Mouse (Mus musculus) layer of hippocampus, postnatal 14 days (tissue): Measurements from ENCODE around the gene Nudt4. TPM values are rescaled to one million over a fixed set of nuclear protein-coding genes. Genes with fewer than 3 reads are reported as not detected.
"Not testable (repeated sequence)": the region's sequence is repeated elsewhere in the genome, so short reads cannot be mapped to it uniquely, and the experiment has no call there.

Source experiments
- DNase-seq, 2 experiments: peaks; one replicate each; pipeline ENCODE4 v3.0.0; 2021 to 2022; ENCODE audit warnings: low spot score in 2 of 2, mixed read lengths in 1 of 2
- total RNA-seq, 2 experiments: library from RNA; stranded (reverse); gene quantifications; 2 replicates each; pipeline ENCODE4 v1.2.3; 2021

Nudt4 gene
- total RNA-seq, 2 experiments from 2014 or later, result 86.1 to 89.8 TPM

DNA sequence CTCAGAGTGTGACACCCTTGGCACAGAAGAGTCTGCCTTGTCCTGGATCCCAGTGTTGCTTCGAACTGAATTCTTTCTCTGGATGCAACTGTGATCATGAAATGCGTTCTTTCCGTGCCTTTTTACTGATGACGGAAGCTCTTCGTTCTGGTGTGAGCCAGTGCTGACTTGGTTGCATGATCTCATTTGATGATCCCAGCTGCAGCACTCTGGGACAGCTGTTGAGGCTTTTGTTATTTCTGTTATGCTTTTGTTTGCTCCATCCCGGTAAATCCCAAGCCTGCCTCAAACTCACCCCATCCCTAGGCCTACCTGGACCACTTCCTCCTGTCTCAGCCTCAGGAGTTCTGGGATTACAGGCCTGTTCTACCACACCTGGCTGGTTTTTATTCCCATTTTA, 4.1 kb upstream of the Nudt4 start:
- DNase-seq, result no peak

DNA sequence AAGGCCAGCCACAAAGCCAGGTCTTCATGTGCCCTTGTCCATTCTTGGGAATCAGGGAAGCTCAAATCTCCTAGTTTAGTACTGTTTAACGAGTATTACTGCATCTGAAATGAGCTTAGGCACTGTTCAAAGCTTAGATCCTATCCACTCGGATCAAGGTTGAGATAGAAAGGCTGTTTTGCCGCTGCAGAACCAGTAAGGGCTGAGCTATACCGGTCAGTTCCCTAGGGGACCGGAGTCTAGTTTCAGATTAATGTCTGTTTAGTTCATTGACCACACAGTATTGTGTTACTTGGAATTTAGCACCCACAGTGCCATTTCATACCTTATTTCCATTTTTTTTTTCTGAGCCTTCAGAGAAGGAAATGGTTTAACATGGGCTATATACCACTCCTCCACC, 3.6 kb upstream of the Nudt4 start:
- DNase-seq, result no peak

DNA sequence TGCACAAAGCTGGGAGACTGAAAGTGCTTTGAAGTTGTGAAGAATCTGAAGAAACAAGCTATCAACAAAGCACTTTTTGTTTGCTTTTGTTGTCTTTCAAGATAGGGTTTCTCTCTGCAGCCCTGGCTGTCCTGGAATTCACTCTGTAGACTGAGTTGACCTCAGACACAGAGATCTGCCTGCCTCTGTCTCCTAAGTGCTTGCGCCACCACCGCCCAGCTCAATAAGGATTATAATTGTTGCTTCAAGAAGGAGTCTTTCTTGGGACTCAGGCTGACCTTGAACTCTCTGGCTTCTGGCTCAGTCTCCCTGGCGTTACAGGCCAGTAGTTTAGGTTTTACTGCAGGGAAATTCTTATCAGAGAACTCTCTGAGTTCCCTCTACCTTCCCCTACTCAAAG, 2.8 kb upstream of the Nudt4 start:
- no peak for DNase-seq

DNA sequence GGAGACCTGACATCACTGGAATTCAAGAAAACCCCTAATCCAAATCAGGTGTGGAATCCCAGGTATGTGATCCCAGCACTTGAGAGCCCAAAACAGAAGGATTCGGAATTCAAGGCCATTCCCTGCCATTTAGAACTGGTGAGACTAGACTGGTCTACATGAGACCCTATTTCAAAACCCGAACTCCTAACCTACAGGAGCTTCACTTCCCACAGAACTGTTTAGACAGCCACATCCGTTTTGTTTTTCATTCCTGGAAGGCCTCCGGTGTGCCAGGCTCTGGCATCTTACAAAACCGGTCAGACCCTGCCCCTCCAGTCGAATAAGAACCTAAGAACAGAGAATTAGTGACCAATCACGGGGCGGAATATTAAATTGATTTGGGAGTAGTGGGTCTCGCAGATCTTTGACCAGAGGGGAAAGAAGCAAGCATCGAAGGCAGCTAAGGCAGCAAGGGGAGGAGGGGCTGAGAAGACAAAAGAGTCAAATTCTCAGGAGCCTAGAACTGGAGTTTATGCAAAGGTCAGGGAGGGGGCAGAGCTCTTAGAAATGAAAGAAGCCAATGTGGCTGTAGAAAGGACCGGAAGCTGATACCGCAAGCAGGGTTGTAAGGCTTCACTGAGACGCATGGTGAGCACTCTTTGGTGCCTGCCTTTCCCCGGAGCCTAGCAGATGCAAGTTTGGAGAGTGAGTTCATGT, 1.4 kb upstream of the Nudt4 start:
- DNase-seq, result no peak

DNA sequence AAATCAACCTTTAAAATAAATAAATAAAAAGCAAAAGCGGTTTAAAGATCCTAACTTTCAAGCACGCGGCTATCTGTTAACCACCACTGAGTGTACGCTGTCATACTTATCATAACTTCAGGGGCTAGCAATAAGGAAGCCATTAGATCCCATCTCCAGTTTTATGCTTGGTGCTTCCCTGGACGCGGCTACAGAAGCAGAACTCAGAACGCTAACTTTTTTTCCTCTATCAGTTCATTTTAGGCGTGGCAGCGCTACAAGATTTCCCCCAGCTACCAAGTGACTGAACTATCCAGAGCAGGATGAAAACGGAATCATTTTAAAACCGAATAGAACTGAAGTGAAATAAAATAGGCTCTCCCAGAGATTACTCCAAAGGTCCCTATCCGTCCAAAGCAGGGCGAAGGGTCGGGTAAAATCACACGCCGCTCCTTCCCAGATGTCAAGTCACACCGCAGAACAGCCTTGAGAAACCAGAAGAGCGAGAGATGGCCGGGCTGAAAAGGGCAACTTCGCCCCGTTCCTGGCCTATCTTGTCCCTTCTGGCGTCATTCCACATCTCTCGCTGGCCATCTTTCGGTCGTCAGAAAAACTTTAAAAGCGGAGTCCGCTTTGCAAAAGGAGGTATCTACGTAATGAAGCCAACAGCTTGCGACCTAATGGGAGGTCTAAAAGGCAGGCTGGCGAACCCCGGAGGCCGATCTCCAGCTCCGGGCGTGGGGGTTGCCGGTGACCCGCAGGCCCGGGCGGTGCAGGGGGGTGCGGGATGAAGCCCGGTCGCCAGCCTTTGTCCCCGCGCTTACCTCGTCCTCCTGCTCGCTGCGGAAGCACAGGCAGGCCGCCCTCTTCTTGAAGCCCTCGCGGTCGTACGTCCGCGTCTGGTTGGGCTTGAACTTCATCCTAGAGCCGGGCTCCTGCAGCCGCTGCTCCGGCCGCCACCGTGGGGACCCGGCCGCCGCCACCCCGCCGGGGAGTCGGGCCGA, 796 bp downstream of the Nudt4 start:
- peak in 1 of 2 experiments; percentile 48 for DNase-seq

DNA sequence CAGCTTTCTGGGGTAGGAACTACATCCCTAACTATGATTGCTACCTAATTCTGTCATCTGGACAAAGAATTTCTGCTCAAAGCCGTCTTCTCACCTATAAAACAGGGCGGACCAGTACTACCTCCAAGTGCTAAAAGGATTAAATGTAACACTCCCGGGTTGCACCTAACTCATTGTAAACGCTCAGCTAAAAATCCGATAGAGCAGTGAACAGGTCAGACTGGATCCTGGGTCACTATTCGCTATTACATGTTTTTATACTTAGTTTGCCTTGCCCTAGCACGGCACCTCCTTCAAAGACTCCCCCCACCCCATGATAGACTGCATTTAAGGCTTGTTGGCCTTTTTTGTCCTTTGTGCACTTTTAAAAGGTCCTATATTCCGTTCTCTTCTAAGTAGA, 1.6 kb downstream of the Nudt4 start:
- no peak for DNase-seq

DNA sequence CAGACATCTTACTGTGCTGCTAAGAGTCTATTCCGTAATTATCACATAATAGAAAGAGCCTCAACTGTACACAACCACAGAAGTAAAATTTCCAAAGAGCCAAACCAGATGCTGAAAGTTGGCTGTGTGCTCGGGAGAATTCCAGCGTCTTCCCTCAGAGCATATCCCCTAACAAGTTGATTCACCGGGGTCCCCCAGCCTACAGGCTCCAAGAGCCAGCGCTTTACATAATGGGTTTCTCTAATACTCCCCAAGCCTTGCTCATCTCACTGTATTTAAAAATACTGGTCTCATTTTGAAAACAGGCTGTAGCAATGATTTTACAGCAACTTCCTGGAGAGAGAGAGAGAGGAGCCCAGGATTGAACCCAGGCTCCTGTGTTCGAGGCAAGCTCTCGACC, 2.3 kb downstream of the Nudt4 start:
- no peak for DNase-seq

DNA sequence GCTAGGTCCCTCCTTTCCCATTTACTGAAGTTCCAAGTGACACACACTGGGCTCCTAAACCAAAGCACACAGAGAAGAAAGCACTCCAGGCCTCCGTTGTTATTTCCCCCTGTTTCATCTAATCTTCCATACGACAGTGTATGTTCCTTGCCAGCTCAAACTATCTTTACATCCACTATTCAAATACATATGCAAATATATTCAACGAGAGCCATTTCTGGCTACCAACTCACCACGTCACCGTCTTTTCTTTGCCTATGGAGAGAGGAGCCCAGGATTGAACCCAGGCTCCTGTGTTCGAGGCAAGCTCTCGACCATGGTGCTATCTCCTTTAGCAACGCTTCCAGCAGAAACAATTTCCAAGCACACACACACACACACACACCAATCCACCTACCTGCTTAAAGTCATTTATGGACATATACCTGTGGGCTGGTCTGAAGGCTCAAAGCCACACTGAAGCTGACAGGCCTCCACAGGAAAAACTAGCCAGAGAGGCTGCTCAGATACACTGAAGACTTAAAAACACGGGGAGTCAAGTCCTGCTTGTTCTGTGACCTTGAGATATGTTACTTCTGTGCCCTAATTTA, 3.5 kb downstream of the Nudt4 start:
- no peak for DNase-seq

DNA sequence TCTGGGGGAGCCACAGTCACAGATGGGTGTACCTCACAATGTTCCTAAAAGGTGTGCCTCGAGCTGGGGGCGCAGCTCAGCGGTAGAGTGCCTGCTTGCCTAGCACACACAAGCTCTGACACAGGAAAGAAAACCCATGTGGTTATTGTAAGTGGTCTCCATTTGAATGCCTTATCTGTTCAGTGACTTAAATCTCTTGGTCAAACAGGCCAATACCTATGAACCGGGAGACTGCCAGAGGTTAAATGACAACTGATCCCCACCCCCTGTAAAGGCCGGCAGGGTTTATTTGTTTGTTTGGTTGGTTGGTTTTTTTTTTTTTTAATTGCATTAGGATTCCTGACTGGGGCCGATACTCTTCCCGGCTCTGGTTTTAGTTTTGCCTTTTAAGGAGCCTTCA, 4.5 kb downstream of the Nudt4 start:
- DNase-seq, result no peak

DNA sequence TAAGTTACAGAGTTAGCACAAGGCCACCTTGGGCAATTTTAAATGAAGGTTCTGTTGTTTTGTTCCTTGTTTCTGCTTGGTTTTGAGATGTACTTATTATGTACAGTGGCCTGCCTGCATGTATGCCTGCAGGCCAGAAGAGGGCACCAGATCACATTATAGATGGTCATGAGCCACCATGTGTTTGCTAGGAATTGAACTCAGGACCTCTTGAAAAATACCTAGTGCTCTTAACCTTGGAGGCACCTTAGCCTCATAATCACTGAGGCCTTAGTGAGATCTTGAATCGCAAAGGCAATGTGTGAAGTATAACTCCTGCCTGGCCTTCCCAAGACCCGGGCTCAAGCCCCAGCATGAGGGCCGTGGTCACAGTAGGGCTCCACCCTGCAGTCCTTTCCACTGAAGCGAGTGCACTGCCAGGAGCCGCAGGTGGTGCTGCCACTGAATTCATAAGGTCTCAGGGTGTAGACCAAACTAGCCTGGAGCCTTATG, 6.6 kb downstream of the Nudt4 start:
- no peak for DNase-seq

DNA sequence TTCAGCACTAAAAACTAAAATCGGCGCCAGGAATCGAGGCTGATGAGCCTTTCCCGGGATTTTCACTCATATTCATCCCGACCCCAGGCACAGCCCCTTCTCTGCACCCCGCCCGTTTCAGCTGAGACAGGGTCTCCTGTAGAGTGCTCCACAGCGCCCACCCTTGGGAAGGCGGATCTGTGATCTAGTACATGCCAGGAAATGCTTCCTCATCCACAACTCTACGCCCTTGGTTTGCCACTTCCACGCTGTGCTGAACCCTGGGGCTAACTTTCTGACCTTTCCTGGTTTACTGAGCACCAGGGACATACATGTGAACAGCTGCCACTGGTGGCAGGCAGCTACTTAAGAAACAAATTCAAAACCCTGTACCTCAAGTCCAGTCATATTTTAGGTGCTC, 8.1 kb downstream of the Nudt4 start:
- no peak for DNase-seq

DNA sequence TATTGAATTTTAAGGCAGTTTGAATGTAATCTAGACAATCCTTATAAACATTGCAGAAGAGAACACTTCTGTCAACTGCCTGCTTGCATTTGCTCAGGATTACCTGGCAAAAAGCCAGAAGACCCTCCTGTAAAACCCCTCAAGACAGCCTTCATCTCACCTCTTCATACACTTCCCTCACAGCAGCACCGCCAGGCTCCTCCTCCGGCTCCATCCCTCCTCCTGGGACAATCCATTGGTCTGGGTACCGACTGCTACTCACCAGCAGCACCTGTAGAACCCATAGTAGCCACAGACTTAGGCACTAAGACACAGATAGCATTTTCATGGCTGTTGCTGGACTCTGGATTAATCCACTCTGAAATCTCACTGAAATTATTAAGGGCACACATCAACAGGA, 11.6 kb downstream of the Nudt4 start:
- no peak for DNase-seq

DNA sequence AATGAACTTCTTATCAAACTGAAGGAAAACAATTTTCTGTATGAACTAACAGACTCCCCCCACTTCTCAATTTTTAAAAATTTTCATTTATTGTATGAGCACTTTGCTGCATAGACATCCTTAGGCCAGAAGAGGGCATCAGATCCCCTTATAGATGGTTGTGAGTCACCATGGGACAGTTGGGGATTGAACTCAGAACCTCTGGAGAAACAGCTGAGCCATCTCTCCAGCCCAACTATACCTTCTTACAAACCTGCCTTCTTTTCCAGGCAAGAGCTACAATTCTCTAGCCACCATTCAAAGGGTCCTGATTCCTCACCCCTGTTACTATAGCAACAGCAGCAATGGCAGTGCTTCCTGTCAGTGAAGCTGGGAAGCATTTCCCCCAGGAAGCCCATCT, 12.2 kb downstream of the Nudt4 start:
- DNase-seq, result no peak

DNA sequence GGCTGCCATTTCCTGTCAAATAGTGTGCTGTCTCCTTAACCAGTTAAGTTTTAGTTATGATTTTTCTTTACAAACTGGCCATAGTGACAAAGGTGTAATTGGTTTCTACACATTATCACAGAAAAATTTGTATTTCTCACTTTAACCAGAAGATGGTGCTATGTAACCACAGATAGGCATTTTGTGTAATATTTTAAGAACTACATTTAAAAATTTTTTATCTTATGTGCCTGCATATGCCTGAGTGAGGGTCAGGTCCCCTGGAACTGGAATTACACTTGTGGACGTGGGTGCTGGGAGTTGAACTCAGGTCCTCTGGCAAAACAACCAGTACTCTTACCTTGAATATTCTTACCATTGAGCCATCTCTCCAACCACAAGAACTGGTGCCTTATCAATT, 13.4 kb downstream of the Nudt4 start:
- no peak for DNase-seq

DNA sequence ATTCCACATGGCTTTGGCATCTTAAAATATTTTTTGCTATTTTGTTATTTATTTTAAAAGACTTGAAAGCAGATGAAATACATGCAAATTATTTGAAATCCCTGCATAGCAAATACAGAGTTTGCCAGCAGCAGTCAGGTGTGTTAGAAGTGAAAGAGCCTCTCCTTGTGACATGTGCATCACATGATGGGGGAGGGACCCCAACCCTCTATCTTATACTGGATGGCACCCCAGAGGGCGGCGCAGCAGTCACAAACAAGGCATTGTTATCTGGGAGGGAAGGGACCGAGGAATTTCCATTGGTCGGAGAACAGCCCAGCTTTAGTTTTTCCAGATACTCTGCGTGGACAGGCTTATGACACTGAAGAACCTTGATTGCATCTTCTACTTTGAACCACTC, 14.9 kb downstream of the Nudt4 start:
- not testable (repeated sequence) for DNase-seq

DNA sequence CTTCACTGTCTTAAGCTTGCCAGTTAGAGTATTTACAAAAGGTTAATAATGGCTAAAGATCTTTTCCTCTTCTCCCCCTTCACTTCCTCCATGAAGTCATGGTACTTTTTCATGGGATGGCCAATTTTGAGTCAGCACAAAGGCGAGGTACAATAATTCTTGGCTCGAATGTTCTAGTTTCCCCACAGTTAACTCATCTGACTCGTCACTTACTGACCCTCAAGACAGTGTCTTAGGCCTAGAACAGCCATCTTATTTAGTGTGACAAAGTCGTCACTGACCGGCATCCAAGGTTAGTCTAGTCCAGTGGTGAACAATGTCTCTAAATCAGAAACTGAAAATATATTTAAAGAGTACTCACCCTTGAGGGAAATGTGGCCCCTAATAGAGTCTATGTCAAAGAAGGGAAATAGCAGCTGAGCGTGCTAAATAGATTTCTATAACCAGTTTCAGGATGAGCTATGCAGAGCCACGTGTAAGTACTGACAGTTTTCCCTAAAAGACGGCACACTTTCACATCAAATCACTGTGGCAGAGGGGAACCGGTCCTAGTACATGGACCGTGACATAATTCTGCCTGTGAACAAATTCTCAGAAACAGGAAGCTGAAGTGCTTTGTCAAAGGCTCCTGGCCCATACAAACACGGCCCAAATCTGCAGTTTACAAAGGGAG, 15.7 kb downstream of the Nudt4 start:
- DNase-seq, result no peak

DNA sequence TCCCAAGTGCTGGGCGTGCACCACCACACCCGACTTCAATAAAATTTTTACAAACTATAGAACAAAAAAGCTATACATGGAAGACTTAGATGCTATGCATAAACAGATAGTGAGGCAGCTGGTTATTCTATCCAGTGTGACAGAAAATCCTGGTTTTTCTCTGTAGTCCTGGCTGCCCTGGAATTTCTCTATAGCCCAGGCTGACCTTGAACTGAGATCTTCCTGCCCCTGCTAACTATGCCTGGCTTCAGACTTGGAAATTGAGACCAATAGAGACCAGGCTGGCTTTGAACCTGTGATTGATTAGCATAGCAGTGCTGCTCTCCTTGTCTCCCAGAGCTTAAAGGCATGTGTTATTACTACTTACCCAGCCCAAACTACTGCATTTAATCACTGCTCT, 17.8 kb downstream of the Nudt4 start:
- DNase-seq, result no peak

DNA sequence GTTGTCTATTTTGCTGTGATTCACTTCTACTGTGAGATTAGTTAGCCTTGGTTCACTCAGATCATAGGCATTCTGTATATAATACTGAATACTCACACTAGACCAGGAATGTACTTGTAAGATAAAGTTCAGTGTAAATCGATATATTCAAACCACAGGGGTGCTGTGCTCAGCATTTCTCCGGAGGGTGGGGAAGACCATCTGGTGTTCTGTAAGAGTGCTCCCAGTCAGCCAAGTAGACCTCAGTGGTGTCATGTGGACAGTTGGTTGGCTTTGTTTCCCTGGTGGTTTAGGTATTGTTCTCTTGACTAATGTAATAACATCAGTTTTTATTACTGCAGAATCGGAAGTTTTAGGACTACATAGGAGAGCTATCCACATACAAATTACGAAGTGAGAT, 18.9 kb downstream of the Nudt4 start:
- DNase-seq, result no peak

DNA sequence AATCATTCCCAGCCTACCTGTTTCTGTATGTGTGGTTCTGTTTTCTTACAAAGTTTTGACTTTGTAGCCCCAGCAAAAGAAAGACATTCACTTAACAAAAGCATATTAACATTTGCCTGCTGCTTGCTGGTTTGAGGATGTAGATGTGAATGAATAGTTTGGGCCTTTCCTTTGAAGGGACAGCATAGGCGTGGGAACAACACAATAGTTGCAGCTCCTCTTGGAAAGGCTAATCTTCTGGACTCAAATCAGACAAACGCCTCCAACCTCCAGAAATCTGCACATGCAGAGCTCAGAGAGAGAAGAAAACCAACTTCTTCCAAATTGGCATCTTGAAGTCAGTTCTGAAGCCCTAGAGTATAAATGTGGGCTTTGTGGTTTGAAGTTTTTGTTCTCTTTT, 19.3 kb downstream of the Nudt4 start:
- DNase-seq, result no peak

DNA sequence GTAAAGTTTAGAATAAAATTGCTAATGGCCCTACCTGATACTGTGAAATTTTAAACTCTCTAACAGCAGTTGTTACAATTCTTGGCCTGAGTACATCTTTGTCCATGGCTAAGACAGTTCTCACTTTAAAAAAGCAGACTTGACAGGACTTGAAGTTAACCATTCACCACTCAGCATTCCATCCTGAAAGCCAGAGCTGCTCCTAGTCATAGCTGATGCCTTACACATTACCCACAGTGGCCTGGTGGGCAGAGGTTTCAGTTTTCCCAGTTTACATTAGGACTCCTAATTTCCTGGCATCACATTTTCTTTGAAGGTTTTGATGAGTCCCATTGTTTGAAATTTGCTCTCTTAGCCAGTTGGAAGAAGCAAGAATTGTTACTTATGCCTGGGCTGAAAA, 19.9 kb downstream of the Nudt4 start:
- no peak for DNase-seq

DNA sequence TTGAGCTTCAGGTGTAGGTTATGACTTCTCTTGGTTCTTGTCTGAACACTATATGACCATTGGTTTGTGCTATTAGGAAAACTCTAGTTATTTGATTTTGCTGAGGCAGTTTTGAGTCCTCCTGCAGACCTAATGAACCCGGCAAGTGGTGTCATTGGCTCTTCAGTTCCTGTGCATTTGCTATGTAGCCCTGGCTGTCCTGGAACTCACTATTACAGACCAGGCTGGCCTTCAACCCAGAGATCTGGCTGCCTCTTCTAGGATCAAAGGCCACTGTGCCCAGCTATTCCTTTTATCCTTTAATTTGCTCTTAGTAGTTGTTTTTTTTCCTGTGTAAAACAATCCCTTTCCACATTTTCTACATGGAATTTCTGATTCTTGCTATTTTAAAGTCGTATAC, 20.6 kb downstream of the Nudt4 start:
- no peak for DNase-seq
